Mouse (Mus musculus) ES-CJ7 (cell line): ENCODE measurements at regions not wholly inside any gene's neighbourhood (a gene's known extent, or its start where the extent isn't known, plus 50 kb on each side); places are given as distances from the start of the nearest gene placed in this dataset.

ENCODE experiments used
- DNase-seq: peaks from one replicate; pipeline ENCODE4 v3.0.0; 2011; ENCODE audit warnings: low read depth, low spot score

GRCm38 (mm10) chr4:33594997-33595657, 285.0 kb downstream of the Rngtt start:
- no peak for DNase-seq

- no peak for DNase-seq
Measured at GRCm38 (mm10) chr4:33595763-33596162, 285.7 kb downstream of the Rngtt start.

GRCm38 (mm10) chr4:33599966-33600365, 289.9 kb downstream of the Rngtt start:
- DNase-seq, result no peak

- DNase-seq, result no peak
Measured at GRCm38 (mm10) chr4:33600805-33601204, 290.7 kb downstream of the Rngtt start.

GRCm38 (mm10) chr4:33604636-33605035, 294.5 kb downstream of the Rngtt start:
- DNase-seq, result no peak

GRCm38 (mm10) chr4:33639821-33640575, 284.4 kb upstream of the Cnr1 start:
- DNase-seq, result no peak

GRCm38 (mm10) chr4:33640576-33641255, 283.7 kb upstream of the Cnr1 start:
- no peak for DNase-seq

GRCm38 (mm10) chr4:33641883-33642282, 282.5 kb upstream of the Cnr1 start:
- no peak for DNase-seq

- no peak for DNase-seq
Measured at GRCm38 (mm10) chr4:33642526-33642925, 281.9 kb upstream of the Cnr1 start.

- no peak for DNase-seq
Measured at GRCm38 (mm10) chr4:33645217-33645616, 279.2 kb upstream of the Cnr1 start.

GRCm38 (mm10) chr4:33651292-33651691, 273.1 kb upstream of the Cnr1 start:
- DNase-seq, result no peak

- DNase-seq, result no peak
Measured at GRCm38 (mm10) chr4:33659766-33660165, 264.6 kb upstream of the Cnr1 start.

GRCm38 (mm10) chr4:33660553-33660952, 263.8 kb upstream of the Cnr1 start:
- no peak for DNase-seq

- DNase-seq, result no peak
Measured at GRCm38 (mm10) chr4:33661862-33662261, 262.5 kb upstream of the Cnr1 start.

- DNase-seq, result no peak
Measured at GRCm38 (mm10) chr4:33662965-33663364, 261.4 kb upstream of the Cnr1 start.

- no peak for DNase-seq
Measured at GRCm38 (mm10) chr4:33663616-33664473, 260.5 kb upstream of the Cnr1 start.

GRCm38 (mm10) chr4:33664474-33664822, 259.9 kb upstream of the Cnr1 start:
- DNase-seq, result no peak

- no peak for DNase-seq
Measured at GRCm38 (mm10) chr4:33665250-33665873, 259.0 kb upstream of the Cnr1 start.

GRCm38 (mm10) chr4:33668431-33668830, 256.0 kb upstream of the Cnr1 start:
- no peak for DNase-seq

- DNase-seq, result no peak
Measured at GRCm38 (mm10) chr4:33675044-33675443, 249.3 kb upstream of the Cnr1 start.

- no peak for DNase-seq
Measured at GRCm38 (mm10) chr4:33679351-33679750, 245.0 kb upstream of the Cnr1 start.
